Mouse (Mus musculus) heart, postnatal 0 days (tissue): ENCODE results near the gene Gigyf1. TPM values are rescaled to one million over a fixed set of nuclear protein-coding genes. Genes with fewer than 3 reads are reported as not detected.

Experiments
- ATAC-seq: fragments of 200-750 bp; cut with Nextera tagmentation; 2 replicates; pipeline ENCODE4 v1.8.0; 2017; ENCODE audit warnings: low read depth, moderate number of reproducible peaks, moderate library complexity; ENCODE audit not compliant: insufficient read depth
- DNase-seq: peaks from one replicate; pipeline ENCODE4 v3.0.0-alpha.2; 2016; ENCODE audit warnings: low spot score
- H3K27ac ChIP-seq: fragments of 300-500 bp; sonication (generic); 2 replicates; pipeline ENCODE4 v1.5.1; 2014; ENCODE audit warnings: low read depth, mild to moderate bottlenecking
- H3K27me3 ChIP-seq: fragments of 300-500 bp; sonication (generic); 2 replicates; pipeline ENCODE4 v1.6.1; 2014; ENCODE audit warnings: low read length, mixed read lengths; ENCODE audit not compliant: control insufficient read depth, insufficient read depth
- H3K36me3 ChIP-seq: fragments of 300-500 bp; sonication (generic); replicated peaks from 2 replicates; pipeline ENCODE4 v1.6.1; 2014; ENCODE audit warnings: low read length, mixed read lengths; ENCODE audit not compliant: control insufficient read depth, insufficient read depth
- H3K4me1 ChIP-seq: fragments of 300-500 bp; sonication (generic); 2 replicates; pipeline ENCODE4 v1.6.1; 2014; ENCODE audit warnings: antibody characterized with exemption; ENCODE audit not compliant: control insufficient read depth, insufficient read depth
- H3K4me2 ChIP-seq: fragments of 300-500 bp; sonication (generic); 2 replicates; pipeline ENCODE4 v1.6.1; 2014; ENCODE audit warnings: low read depth, mild to moderate bottlenecking, low read length, moderate library complexity
- H3K4me3 ChIP-seq: fragments of 300-500 bp; sonication (generic); 2 replicates; pipeline ENCODE4 v1.5.1; 2014; ENCODE audit warnings: low read depth, low read length
- H3K9ac ChIP-seq: fragments of 300-500 bp; sonication (generic); replicated peaks from 2 replicates; pipeline ENCODE4 v1.6.1; 2014; ENCODE audit warnings: low read depth, low read length, mixed read lengths
- H3K9me3 ChIP-seq: fragments of 300-500 bp; sonication (generic); replicated peaks from 2 replicates; pipeline ENCODE4 v1.6.1; 2016; ENCODE audit warnings: low read length; ENCODE audit not compliant: control insufficient read depth
- CTCF ChIP-seq: IDR thresholded peaks from 2 replicates; pipeline ENCODE4 v1.5.1; 2016; ENCODE audit warnings: antibody characterized with exemption, control low read depth, low read depth
- EP300 ChIP-seq: IDR thresholded peaks from 2 replicates; pipeline ENCODE4 v1.6.1; 2016; ENCODE audit warnings: antibody characterized with exemption, low read depth
- WGBS: fragments of 180-500 bp; shearing (Covaris S2); extraction: QIAGEN DNeasy Blood & Tissue Kit; methylation state at CpG from one replicate; pipeline ENCODE4 v1.1.7; 2014; 5-methylcytosine and 5-hydroxymethylcytosine counted together
- polyA plus RNA-seq: library from polyadenylated mRNA; unstranded; fragments of >200 nt; fragmentation: Nextera tagmentation; extraction: Ambion mirVana; gene quantifications from 2 replicates; pipeline ENCODE4 v1.2.1, GENCODE M21; 2015
- total RNA-seq: library from RNA; depleted of rRNA; stranded (reverse); fragments of >200 nt; gene quantifications from 2 replicates; pipeline ENCODE4 v1.2.3, GENCODE M21; 2014; ENCODE audit warnings: low replicate concordance

The Gigyf1 gene
- total and polyA plus RNA-seq, 2 experiments from 2014 or later = 7.2 to 17.7 TPM

DNA sequence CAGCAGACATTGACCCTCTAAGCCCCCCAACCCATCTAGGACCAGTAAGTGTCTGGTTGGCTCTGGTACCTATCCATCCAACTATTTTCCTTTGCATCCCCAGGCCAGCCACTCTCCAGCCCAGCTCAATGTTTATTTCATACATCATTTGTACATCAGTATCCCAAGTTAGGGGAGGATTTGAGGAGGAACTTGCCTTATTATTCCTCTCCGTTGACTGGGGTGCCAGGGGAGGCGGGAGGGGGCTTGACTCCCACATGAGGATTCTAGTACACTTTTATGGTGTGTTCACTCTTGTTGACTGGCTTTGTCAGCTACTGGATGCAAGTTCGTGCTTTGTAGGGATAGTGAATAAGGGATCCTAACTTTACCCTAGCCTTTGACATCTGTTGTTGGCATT is 6.6 kb upstream of the Gigyf1 start:
- no peaks in the 10 kb centered on the region for H3K9me3 ChIP-seq
- peaks cover 23% of the 10 kb centered on the region for H3K4me1 ChIP-seq
- WGBS = 73% methylated on average over 3 of the region's 3 CpGs
- H3K36me3 ChIP-seq = peaks cover 3% of the 10 kb centered on the region; the same call in 1 of the 2 replicates
- H3K4me3 ChIP-seq = peak overlapping the region; percentile 100
- no peak for DNase-seq
- peak overlapping the region; percentile 99; the same call in 1 of the 2 replicates for H3K9ac ChIP-seq
- H3K27ac ChIP-seq = no peak overlapping the region
- no peaks in the 10 kb centered on the region for H3K27me3 ChIP-seq
- H3K4me2 ChIP-seq = peak overlapping the region; percentile 99
- no peak for ATAC-seq
- TF ChIP-seq CTCF (no peak), EP300 (no peak)

DNA sequence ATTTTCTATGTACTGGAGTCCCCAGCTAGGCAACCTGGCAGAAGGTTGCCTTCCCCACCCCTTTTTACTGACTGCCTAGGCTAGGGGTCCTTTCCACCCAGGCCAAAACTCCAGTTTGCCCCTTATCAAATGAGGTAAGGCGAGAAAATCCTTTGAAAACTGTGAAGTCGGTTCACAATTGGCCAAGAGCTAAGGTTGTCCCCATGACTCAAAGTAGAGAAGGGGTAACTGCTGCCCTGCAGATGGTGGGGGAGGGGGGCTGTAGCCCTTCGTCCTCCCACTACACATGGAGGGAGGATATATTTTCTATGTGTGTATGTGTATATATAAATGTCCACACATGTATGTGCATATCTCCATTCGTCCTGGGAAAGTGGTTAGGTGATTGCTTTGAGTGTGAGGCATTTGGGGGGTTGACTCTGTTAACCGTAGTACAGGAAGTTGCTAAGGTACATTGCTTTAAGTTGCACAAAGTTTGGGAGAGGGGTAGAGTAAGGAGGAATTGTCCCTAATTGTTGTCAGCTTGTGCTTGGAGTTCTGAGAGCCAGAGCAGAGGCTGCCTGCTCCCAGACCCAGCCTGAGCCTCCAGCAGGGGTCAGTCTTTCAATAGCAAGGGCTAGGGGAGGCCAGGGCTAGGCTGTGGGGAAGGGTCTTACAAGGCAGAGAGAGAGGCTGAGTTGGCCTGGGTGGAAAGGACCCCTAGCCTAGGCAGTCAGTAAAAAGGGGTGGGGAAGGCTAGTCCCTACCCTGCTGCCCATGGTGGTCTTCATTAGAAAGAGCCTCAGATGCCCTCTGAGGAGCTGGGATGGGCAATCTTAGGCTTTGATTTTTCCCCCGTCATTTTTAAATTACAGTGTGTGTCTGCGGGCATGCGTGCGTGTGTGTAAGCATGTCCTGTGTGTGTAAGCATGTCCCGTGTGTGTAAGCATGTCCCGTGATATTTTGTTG is 5.2 kb upstream of the Gigyf1 start:
- H3K27me3 ChIP-seq = no peaks in the 10 kb centered on the region
- DNase-seq (no peak), ATAC-seq (no peak)
- no peak overlapping the region for H3K4me2 ChIP-seq
- TF ChIP-seq CTCF (peak; percentile 66), EP300 (no peak)
- H3K9ac ChIP-seq = no peak overlapping the region
- no peaks in the 10 kb centered on the region for H3K9me3 ChIP-seq
- WGBS = 65% methylated on average over 11 of the region's 11 CpGs
- no peak overlapping the region for H3K4me3 ChIP-seq
- no peak overlapping the region for H3K27ac ChIP-seq
- H3K4me1 ChIP-seq = peaks cover 23% of the 10 kb centered on the region
- peaks cover 10% of the 10 kb centered on the region for H3K36me3 ChIP-seq

DNA sequence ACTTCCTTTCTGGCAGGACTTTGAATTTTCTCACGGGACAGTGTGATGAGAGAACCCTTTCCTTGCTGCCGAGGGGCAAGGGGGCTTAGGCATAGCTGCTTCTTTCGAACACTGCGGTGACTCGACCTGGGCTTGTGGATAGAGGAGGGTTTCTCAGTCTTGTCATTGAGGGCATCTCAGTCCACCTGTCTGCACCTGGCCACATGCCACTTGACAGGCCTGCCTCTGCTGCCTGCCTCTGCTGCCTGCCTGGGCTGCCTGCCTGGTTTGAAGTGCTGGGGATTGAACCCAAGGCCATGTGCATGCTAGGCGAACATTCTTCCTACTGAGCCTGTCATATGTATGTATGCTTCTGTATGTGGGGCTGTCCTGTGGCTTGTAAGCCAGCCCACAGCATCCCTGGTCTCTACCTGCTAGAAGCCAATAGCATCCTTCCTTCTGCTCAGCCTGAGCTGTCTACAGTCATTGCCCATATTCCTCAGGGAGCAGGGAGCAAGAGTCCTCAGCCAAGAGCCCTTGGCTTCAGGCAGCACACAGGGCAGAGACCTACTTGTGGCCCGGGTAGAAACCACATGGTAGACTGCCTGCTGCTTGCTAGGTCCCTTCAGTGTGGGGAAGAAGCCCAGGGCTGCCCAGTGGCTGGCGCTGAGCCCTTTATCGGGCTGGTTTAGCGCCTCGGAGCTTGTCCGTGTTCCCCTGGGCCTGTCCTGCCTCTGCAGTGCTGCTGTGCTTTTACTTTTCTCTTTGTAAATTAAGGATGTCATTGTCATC is 4.2 kb upstream of the Gigyf1 start:
- ATAC-seq (no peak), DNase-seq (no peak)
- H3K4me3 ChIP-seq = no peak overlapping the region
- WGBS = 67% methylated on average over 12 of the region's 12 CpGs
- H3K4me2 ChIP-seq = no peak overlapping the region
- no peaks in the 10 kb centered on the region for H3K9me3 ChIP-seq
- H3K4me1 ChIP-seq = peaks cover 23% of the 10 kb centered on the region
- H3K27ac ChIP-seq = no peak overlapping the region
- H3K36me3 ChIP-seq = peaks cover 17% of the 10 kb centered on the region
- no peaks in the 10 kb centered on the region for H3K27me3 ChIP-seq
- TF ChIP-seq CTCF = no peak
- TF ChIP-seq EP300 = no peak
- H3K9ac ChIP-seq = no peak overlapping the region

DNA sequence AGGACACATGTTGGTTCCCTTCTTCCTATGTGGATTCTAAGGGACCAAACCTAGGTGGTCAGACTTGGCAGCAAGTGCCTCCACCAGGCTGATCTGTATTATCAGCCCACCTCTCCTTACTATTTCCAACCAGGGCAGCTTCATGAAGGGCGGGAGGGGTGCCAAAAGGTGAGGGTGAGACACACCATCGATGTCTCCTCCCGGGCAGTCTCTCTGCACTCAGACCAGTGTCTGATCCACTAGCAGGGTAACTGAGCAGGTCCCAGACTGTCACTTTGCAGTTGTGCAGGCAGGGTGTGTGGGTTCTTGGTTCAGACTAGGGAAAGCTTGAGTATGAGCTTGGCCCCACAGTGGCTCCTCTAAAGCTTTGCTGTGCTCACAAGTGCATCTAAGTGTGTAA is 3.5 kb upstream of the Gigyf1 start:
- H3K9me3 ChIP-seq = no peaks in the 10 kb centered on the region
- peaks cover 23% of the 10 kb centered on the region for H3K36me3 ChIP-seq
- no peak overlapping the region for H3K4me3 ChIP-seq
- WGBS = 72% methylated on average over 3 of the region's 3 CpGs
- H3K27me3 ChIP-seq = no peaks in the 10 kb centered on the region
- ATAC-seq = no peak
- no peak for DNase-seq
- H3K4me2 ChIP-seq = no peak overlapping the region
- TF ChIP-seq EP300 = no peak
- TF ChIP-seq CTCF = no peak
- H3K4me1 ChIP-seq = peaks cover 20% of the 10 kb centered on the region
- H3K27ac ChIP-seq = no peak overlapping the region
- no peak overlapping the region; the same call in 1 of the 2 replicates for H3K9ac ChIP-seq

DNA sequence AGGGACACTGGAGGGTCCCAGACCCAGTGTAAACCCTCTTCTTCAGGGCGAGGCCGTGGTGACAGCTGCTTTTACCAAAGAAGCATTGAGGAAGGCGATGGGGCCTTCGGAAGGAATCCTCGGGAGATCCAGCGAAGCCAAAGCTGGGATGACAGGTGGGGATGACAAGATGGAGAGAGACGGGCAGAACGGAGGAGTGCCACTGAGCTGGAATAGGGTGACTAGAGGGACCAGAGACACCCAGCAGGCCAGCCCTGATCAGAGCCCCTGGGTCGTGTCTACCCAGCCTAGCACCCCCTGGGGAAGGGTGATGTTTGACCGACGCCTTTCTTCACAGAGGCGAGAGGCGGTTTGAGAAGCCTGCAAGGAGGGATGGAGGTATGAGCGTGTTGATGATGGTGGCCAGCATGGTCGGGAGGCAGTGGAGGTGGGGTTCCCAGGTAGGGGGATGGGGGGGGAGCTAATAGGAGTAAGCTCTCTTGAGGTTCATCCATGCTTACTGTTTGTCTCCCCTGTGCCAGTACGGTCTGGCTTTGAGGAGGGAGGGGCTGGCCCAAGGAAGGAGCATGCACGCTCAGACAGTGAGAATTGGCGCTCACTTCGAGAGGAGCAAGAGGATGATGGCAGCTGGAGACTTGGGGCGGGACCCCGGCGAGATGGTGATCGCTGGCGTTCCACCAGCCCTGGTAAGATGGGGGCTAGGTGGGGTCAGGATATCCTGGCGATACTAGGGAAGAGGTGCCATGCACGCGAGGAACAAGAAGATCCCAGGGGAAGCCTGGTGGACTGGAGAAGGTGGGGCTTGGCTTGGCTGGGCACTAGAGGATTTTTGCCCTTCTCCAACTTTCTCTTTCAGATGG is 1.6 kb downstream of the Gigyf1 start:
- no peak overlapping the region for H3K4me3 ChIP-seq
- peaks cover 71% of the 10 kb centered on the region for H3K36me3 ChIP-seq
- DNase-seq = no peak
- TF ChIP-seq CTCF (no peak), EP300 (no peak)
- no peak overlapping the region for H3K9ac ChIP-seq
- no peaks in the 10 kb centered on the region for H3K27me3 ChIP-seq
- H3K27ac ChIP-seq = no peak overlapping the region
- no peaks in the 10 kb centered on the region for H3K4me1 ChIP-seq
- H3K4me2 ChIP-seq = no peak overlapping the region
- 89% methylated on average over 27 of the region's 27 CpGs for WGBS
- H3K9me3 ChIP-seq = no peaks in the 10 kb centered on the region
- no peak for ATAC-seq
